Mouse (Mus musculus): ENCODE results near the gene Tubgcp5. TPM values are rescaled to one million over a fixed set of nuclear protein-coding genes. Genes with fewer than 3 reads are reported as not detected.

Tubgcp5 gene
- polyA plus RNA-seq, 1 experiment from 2014 or later: 37.1 TPM

GRCm38 (mm10) chr7:55855597-55855996 lies 61.6 kb downstream of the Tubgcp5 start:
- WGBS: 67% methylated on average over 3 of the region's 3 CpGs
- Histone ChIP-seq H3K9me3 (replicated peaks) (no peaks in the 10 kb centered on the region), H3K4me1 (peaks cover 17% of the 10 kb centered on the region), H3K27ac (replicated peaks) (no peak overlapping the region), H3K4me3 (replicated peaks) (no peak overlapping the region), H3K9ac (no peak overlapping the region), H3K36me3 (no peaks in the 10 kb centered on the region), H3K4me2 (replicated peaks) (no peak overlapping the region), H3K27me3 (no peaks in the 10 kb centered on the region)
- ATAC-seq (ENCODE audit: insufficient number of reproducible peaks, low FRiP score, low TSS enrichment, low read depth): no peak

DNA sequence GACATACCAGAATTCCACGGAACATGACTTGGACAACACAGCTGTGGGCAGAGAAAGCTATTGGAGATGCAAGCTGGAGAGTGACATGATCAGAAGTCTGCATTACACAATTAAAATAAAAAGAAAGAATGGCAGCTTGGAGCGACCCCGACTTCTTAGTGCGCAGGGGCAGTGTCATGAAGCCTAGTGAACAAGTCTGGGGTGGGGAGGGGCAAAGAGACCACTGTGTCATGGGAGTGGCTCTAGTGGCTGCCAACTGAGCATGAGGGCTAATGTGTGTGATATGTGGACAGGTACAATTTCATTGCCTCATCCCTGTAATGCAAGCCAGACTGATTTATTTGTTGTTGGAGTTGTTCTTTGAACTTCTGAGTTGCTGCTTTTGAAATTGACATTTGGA lies 62.8 kb downstream of the Tubgcp5 start:
- WGBS: 93% methylated on average over 4 of the region's 4 CpGs
- ATAC-seq (ENCODE audit: insufficient number of reproducible peaks, low FRiP score, low TSS enrichment, low read depth): no peak

GRCm38 (mm10) chr7:55857729-55858128 lies 63.8 kb downstream of the Tubgcp5 start:
- WGBS: 83% methylated on average over 2 of the region's 2 CpGs
- H3K9me3 ChIP-seq (replicated peaks): no peaks in the 10 kb centered on the region
- no peak overlapping the region for H3K4me3 ChIP-seq (replicated peaks)
- no peaks in the 10 kb centered on the region for H3K36me3 ChIP-seq
- H3K27me3 ChIP-seq: no peaks in the 10 kb centered on the region
- H3K4me1 ChIP-seq: peaks cover 8% of the 10 kb centered on the region
- H3K9ac ChIP-seq: no peak overlapping the region
- no peak for ATAC-seq (ENCODE audit: insufficient number of reproducible peaks, low FRiP score, low TSS enrichment, low read depth)
- no peak overlapping the region for H3K27ac ChIP-seq (replicated peaks)
- no peak overlapping the region for H3K4me2 ChIP-seq (replicated peaks)

More for the DNA sequence above, 62.8 kb downstream of the Tubgcp5 start:
- no peaks in the 10 kb centered on the region for H3K9me3 ChIP-seq (replicated peaks)
- H3K4me2 ChIP-seq (replicated peaks): no peak overlapping the region
- no peaks in the 10 kb centered on the region for H3K27me3 ChIP-seq
- no peak overlapping the region for H3K4me3 ChIP-seq (replicated peaks)
- peaks cover 8% of the 10 kb centered on the region for H3K4me1 ChIP-seq
- no peaks in the 10 kb centered on the region for H3K36me3 ChIP-seq
- no peak overlapping the region for H3K27ac ChIP-seq (replicated peaks)
- H3K9ac ChIP-seq: no peak overlapping the region

GRCm38 (mm10) chr7:55858836-55859517 lies 65.0 kb downstream of the Tubgcp5 start:
- no peak overlapping the region for H3K9ac ChIP-seq
- no peaks in the 10 kb centered on the region for H3K36me3 ChIP-seq
- no peaks in the 10 kb centered on the region for H3K27me3 ChIP-seq
- H3K4me2 ChIP-seq (replicated peaks): no peak overlapping the region
- 78% methylated on average over 3 of the region's 3 CpGs for WGBS
- ATAC-seq (ENCODE audit: insufficient number of reproducible peaks, low FRiP score, low TSS enrichment, low read depth): no peak
- H3K4me1 ChIP-seq: peaks cover 3% of the 10 kb centered on the region; the same call in 1 of the 2 replicates
- H3K27ac ChIP-seq (replicated peaks): no peak overlapping the region
- no peak overlapping the region for H3K4me3 ChIP-seq (replicated peaks)
- H3K9me3 ChIP-seq (replicated peaks): no peaks in the 10 kb centered on the region

DNA sequence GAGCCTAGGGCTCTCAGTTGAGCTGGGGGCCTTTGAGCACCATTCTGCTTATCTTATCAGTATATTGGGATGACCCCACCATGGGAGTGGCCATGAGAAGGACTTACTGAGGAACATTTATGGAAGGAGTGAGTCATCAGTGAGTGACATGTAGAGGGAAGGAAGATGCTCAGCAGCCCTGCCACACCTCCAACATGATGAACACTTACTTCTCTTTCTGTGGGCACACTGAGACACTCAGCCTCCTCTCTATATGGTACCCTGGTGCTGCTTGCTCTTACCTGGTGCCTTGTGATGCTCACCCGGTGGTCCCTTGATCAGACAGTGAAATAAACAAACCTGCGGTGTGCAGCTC lies 65.5 kb downstream of the Tubgcp5 start:
- ATAC-seq (ENCODE audit: insufficient number of reproducible peaks, low FRiP score, low TSS enrichment, low read depth): no peak
- 85% methylated on average over 2 of the region's 2 CpGs for WGBS
- Histone ChIP-seq H3K9ac (no peak overlapping the region), H3K27ac (replicated peaks) (no peak overlapping the region), H3K27me3 (no peaks in the 10 kb centered on the region), H3K36me3 (no peaks in the 10 kb centered on the region), H3K4me1 (peaks cover 3% of the 10 kb centered on the region; the same call in 1 of the 2 replicates), H3K4me2 (replicated peaks) (no peak overlapping the region), H3K9me3 (replicated peaks) (no peaks in the 10 kb centered on the region), H3K4me3 (replicated peaks) (no peak overlapping the region)

GRCm38 (mm10) chr7:55859956-55860355 lies 66.0 kb downstream of the Tubgcp5 start:
- Histone ChIP-seq H3K4me2 (replicated peaks) (no peak overlapping the region), H3K27ac (replicated peaks) (no peak overlapping the region), H3K9ac (no peak overlapping the region), H3K36me3 (no peaks in the 10 kb centered on the region), H3K4me3 (replicated peaks) (no peak overlapping the region), H3K9me3 (replicated peaks) (no peaks in the 10 kb centered on the region), H3K4me1 (peaks cover 3% of the 10 kb centered on the region; the same call in 1 of the 2 replicates), H3K27me3 (no peaks in the 10 kb centered on the region)
- WGBS: 81% methylated on average over 6 of the region's 6 CpGs
- no peak for ATAC-seq (ENCODE audit: insufficient number of reproducible peaks, low FRiP score, low TSS enrichment, low read depth)

GRCm38 (mm10) chr7:55861175-55861574 lies 67.2 kb downstream of the Tubgcp5 start:
- ATAC-seq (ENCODE audit: insufficient number of reproducible peaks, low FRiP score, low TSS enrichment, low read depth): no peak
- Histone ChIP-seq H3K4me2 (replicated peaks) (no peak overlapping the region), H3K4me3 (replicated peaks) (no peak overlapping the region), H3K27me3 (no peaks in the 10 kb centered on the region), H3K27ac (replicated peaks) (no peak overlapping the region), H3K9ac (no peak overlapping the region), H3K4me1 (no peaks in the 10 kb centered on the region), H3K9me3 (replicated peaks) (no peaks in the 10 kb centered on the region), H3K36me3 (no peaks in the 10 kb centered on the region)
- WGBS: 83% methylated on average over 4 of the region's 4 CpGs

- no peak overlapping the region for H3K4me3 ChIP-seq (replicated peaks)
- ATAC-seq (ENCODE audit: insufficient number of reproducible peaks, low FRiP score, low TSS enrichment, low read depth): no peak
- H3K4me1 ChIP-seq: no peaks in the 10 kb centered on the region
Measured at GRCm38 (mm10) chr7:55865044-55865443, 71.1 kb downstream of the Tubgcp5 start.

DNA sequence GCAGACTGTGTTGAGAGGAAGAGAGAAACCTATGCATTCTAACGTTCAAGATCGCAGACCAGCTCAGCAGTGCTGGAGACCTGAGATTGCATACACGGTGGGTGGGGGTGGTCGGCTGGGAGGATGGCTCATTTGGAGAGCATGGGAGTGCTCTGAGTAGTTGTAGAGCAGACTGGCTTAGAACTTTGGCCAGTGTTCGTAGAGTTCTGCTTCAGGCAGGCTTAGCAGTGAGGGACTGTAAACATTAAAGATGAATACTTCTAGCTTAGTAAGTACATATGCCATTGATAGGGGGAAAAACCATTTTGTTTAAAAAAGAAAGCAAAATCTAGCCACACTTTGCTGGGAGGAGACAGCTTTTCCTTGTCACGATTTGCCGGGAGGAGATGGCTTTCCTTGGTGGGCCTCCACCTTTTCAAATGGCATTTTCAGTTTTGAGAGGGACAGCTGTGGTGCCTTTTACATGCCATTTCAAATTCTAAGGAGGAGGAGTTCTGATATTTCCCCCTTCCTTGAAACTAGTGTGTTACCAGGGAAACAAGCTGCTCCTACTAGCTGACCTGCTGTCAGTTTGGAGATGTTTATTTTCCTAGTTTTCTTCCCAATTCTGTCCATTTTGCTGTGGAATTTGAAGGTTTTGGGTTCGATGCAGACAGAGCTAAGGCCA lies 71.9 kb downstream of the Tubgcp5 start:
- no peak for ATAC-seq (ENCODE audit: insufficient number of reproducible peaks, low FRiP score, low TSS enrichment, low read depth)
- Histone ChIP-seq H3K4me1 (no peaks in the 10 kb centered on the region), H3K9me3 (replicated peaks) (no peaks in the 10 kb centered on the region), H3K36me3 (no peaks in the 10 kb centered on the region), H3K4me3 (replicated peaks) (no peak overlapping the region), H3K27ac (replicated peaks) (no peak overlapping the region), H3K27me3 (no peaks in the 10 kb centered on the region), H3K4me2 (replicated peaks) (no peak overlapping the region), H3K9ac (no peak overlapping the region)
- WGBS: 85% methylated on average over 8 of the region's 8 CpGs

More at GRCm38 (mm10) chr7:55865044-55865443, 71.1 kb downstream of the Tubgcp5 start:
- Histone ChIP-seq H3K27me3 (no peaks in the 10 kb centered on the region), H3K4me2 (replicated peaks) (no peak overlapping the region), H3K36me3 (no peaks in the 10 kb centered on the region), H3K9ac (no peak overlapping the region), H3K27ac (replicated peaks) (no peak overlapping the region), H3K9me3 (replicated peaks) (no peaks in the 10 kb centered on the region)

DNA sequence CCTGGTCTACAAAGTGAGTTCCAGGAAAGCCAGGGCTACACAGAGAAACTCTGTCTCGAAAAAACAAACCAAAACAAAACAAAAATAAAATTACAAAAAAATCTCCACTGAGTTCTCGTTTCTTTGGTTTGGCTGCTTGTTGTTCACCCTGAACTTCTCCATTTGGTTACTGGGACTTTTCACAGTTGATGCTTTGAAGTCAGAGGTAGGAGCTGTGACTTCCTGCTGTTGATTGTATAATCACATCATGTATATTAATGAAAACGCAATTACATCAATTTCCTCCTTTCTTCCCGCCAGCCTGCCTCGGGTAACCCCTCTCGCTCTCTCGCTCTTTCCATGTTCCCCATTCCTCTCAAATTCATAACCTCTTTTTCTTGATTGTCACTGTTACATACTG lies 74.3 kb downstream of the Tubgcp5 start:
- Histone ChIP-seq H3K4me2 (replicated peaks) (no peak overlapping the region), H3K4me3 (replicated peaks) (no peak overlapping the region), H3K4me1 (no peaks in the 10 kb centered on the region), H3K9me3 (replicated peaks) (no peaks in the 10 kb centered on the region), H3K9ac (no peak overlapping the region), H3K27ac (replicated peaks) (no peak overlapping the region), H3K27me3 (no peaks in the 10 kb centered on the region), H3K36me3 (peaks cover 6% of the 10 kb centered on the region)
- WGBS: 78% methylated on average over 7 of the region's 7 CpGs
- no peak for ATAC-seq (ENCODE audit: insufficient number of reproducible peaks, low FRiP score, low TSS enrichment, low read depth)

GRCm38 (mm10) chr7:55869220-55869619 lies 75.3 kb downstream of the Tubgcp5 start:
- H3K9ac ChIP-seq: no peak overlapping the region
- H3K4me2 ChIP-seq (replicated peaks): no peak overlapping the region

More at GRCm38 (mm10) chr7:55869220-55869619, 75.3 kb downstream of the Tubgcp5 start:
- no peaks in the 10 kb centered on the region for H3K4me1 ChIP-seq
- no peak for ATAC-seq (ENCODE audit: insufficient number of reproducible peaks, low FRiP score, low TSS enrichment, low read depth)
- 74% methylated on average over 3 of the region's 3 CpGs for WGBS
- H3K27ac ChIP-seq (replicated peaks): no peak overlapping the region
- no peaks in the 10 kb centered on the region for H3K9me3 ChIP-seq (replicated peaks)
- H3K36me3 ChIP-seq: peaks cover 15% of the 10 kb centered on the region
- H3K27me3 ChIP-seq: no peaks in the 10 kb centered on the region
- H3K4me3 ChIP-seq (replicated peaks): no peak overlapping the region
